Mouse (Mus musculus) forebrain, postnatal 0 days (tissue): ENCODE results near the gene Mgll. TPM values are rescaled to one million over a fixed set of nuclear protein-coding genes. Genes with fewer than 3 reads are reported as not detected.
A peak's percentile ranks its signal among the peaks of the same experiment; 100 is the strongest.

Experiments used
- ATAC-seq: fragments of 200-750 bp; cut with Nextera tagmentation; 2 replicates; pipeline ENCODE4 v1.8.0; 2017; ENCODE audit warnings: mild to moderate bottlenecking, moderate library complexity
- DNase-seq: peaks from one replicate; pipeline ENCODE4 v3.0.0-alpha.2; 2015
- H3K27ac ChIP-seq: fragments of 300-500 bp; sonication (generic); 2 replicates; pipeline ENCODE4 v1.5.1; 2014; ENCODE audit warnings: low read depth, mild to moderate bottlenecking, antibody characterized with exemption, low read length, moderate library complexity, mixed read lengths
- H3K27me3 ChIP-seq: fragments of 300-500 bp; sonication (generic); 2 replicates; pipeline ENCODE4 v1.6.1; 2014; ENCODE audit warnings: mild to moderate bottlenecking, low read length, mixed read lengths; ENCODE audit not compliant: insufficient read depth
- H3K36me3 ChIP-seq: fragments of 300-500 bp; sonication (generic); 2 replicates; pipeline ENCODE4 v1.6.1; 2014; ENCODE audit warnings: mild to moderate bottlenecking, moderate library complexity; ENCODE audit not compliant: insufficient read depth
- H3K4me1 ChIP-seq: fragments of 300-500 bp; sonication (generic); 2 replicates; pipeline ENCODE4 v1.6.1; 2014; ENCODE audit warnings: antibody characterized with exemption; ENCODE audit not compliant: insufficient read depth
- H3K4me2 ChIP-seq: fragments of 300-500 bp; sonication (generic); 2 replicates; pipeline ENCODE4 v1.6.1; 2014; ENCODE audit warnings: low read depth, mild to moderate bottlenecking, moderate library complexity
- H3K4me3 ChIP-seq: fragments of 300-500 bp; sonication (generic); 2 replicates; pipeline ENCODE4 v1.5.1; 2014; ENCODE audit warnings: low read depth, low read length, mixed read lengths
- H3K9ac ChIP-seq: fragments of 300-500 bp; sonication (generic); 2 replicates; pipeline ENCODE4 v1.6.1; 2014; ENCODE audit warnings: mild to moderate bottlenecking
- H3K9me3 ChIP-seq: fragments of 300-500 bp; sonication (generic); 2 replicates; pipeline ENCODE4 v1.6.1; 2016; ENCODE audit warnings: low read length
- CTCF ChIP-seq: sonication (generic); IDR thresholded peaks from 2 replicates; pipeline ENCODE4 v1.5.1; 2016; ENCODE audit warnings: antibody characterized with exemption, control low read depth, low read depth
- WGBS: fragments of 180-500 bp; shearing (Covaris S2); extraction: QIAGEN DNeasy Blood & Tissue Kit; methylation state at CpG from one replicate; pipeline ENCODE4 v1.1.7; 2014; 5-methylcytosine and 5-hydroxymethylcytosine counted together
- polyA plus RNA-seq: library from polyadenylated mRNA; unstranded; fragments of >200 nt; fragmentation: Nextera tagmentation; extraction: Ambion mirVana; gene quantifications from 2 replicates; pipeline ENCODE4 v1.2.1, GENCODE M21; 2015
- total RNA-seq: library from RNA; depleted of rRNA; stranded (reverse); fragments of >200 nt; gene quantifications from 2 replicates; pipeline ENCODE4 v1.2.3, GENCODE M21; 2014

Mgll gene
- total and polyA plus RNA-seq, 2 experiments from 2014 or later: 35.1 to 60.7 TPM

DNA sequence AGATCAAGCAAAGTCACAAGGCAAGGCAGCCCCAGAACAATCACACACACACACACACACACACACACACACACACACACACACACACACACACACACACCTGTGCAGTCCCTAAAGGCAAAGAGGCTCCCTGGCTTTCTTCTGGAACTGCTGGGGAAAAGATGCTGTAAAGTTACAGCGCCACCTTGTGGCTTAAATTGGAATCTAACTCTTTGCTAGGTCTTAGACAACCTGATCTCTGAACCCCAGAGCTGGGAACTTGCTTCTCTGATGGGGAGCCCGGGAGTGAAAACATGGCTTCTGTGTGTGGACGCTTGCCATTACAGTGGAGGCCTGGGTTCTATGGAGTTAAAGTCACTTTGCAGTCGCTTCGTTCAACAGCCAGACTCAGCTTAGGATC, 131.4 kb downstream of the Mgll start:
- H3K9ac ChIP-seq: no peak overlapping the region
- no peak overlapping the region for H3K27ac ChIP-seq
- WGBS: 23% methylated on average over 5 of the region's 5 CpGs
- H3K27me3 ChIP-seq: no peaks in the 10 kb centered on the region
- DNase-seq (peak; percentile 82), ATAC-seq (peak; percentile 75)
- no peak overlapping the region for H3K4me2 ChIP-seq
- H3K36me3 ChIP-seq: peaks cover 61% of the 10 kb centered on the region
- H3K9me3 ChIP-seq: no peaks in the 10 kb centered on the region
- H3K4me1 ChIP-seq: no peaks in the 10 kb centered on the region
- no peak overlapping the region for H3K4me3 ChIP-seq
- TF ChIP-seq CTCF: peak; percentile 82

DNA sequence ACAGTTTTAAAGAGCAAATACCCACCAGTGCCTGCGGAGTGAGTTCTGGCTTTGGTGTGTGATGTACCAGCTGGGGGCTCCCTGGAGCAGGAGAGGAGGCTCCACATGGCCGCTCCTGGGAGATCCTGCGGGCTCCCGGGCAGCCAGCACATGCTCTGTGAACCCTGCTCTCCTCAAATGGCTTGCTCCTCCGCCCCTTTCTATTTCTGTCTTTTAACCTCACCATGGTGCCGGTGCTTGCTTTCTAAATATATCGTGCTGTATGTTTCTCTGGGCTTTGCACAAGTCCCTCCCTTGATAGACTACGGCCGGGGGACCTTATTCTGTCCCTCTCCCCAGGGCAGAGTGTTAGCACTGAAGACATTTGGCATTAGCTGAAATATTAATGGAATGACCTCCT, 133.0 kb downstream of the Mgll start:
- TF ChIP-seq CTCF: peak; percentile 20; the same call in 1 of the 2 replicates
- no peaks in the 10 kb centered on the region for H3K9me3 ChIP-seq
- H3K9ac ChIP-seq: no peak overlapping the region
- H3K4me3 ChIP-seq: no peak overlapping the region
- H3K27ac ChIP-seq: no peak overlapping the region
- DNase-seq (no peak), ATAC-seq (no peak)
- no peaks in the 10 kb centered on the region for H3K4me1 ChIP-seq
- WGBS: 43% methylated on average over 9 of the region's 9 CpGs
- H3K27me3 ChIP-seq: no peaks in the 10 kb centered on the region
- no peak overlapping the region for H3K4me2 ChIP-seq
- peaks cover 75% of the 10 kb centered on the region for H3K36me3 ChIP-seq

DNA sequence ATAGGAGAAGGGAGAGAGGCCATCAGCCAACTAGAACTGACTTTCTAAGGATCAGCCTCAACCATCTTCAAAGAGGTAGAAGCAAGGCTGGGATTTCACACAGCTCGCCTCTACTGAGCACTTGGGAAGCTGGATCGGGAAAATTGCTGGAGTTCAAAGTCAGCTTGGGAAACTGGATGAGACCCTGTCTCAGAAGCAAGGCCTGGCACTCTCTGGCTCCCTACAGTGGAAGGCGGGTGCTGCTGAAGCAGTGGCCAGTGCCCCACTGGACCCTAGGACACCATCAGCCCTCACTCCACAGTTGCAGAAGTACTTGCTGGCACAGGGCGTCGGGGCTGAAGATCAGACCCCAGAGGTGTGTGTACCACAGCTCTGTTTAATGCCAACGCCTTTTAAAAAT, 133.6 kb downstream of the Mgll start:
- ATAC-seq (no peak), DNase-seq (no peak)
- H3K9ac ChIP-seq: no peak overlapping the region
- H3K4me3 ChIP-seq: no peak overlapping the region
- no peaks in the 10 kb centered on the region for H3K9me3 ChIP-seq
- H3K27ac ChIP-seq: no peak overlapping the region
- H3K27me3 ChIP-seq: no peaks in the 10 kb centered on the region
- H3K4me1 ChIP-seq: no peaks in the 10 kb centered on the region
- no peak overlapping the region for H3K4me2 ChIP-seq
- WGBS: 88% methylated on average over 6 of the region's 6 CpGs
- no peak for TF ChIP-seq CTCF
- H3K36me3 ChIP-seq: peaks cover 73% of the 10 kb centered on the region

DNA sequence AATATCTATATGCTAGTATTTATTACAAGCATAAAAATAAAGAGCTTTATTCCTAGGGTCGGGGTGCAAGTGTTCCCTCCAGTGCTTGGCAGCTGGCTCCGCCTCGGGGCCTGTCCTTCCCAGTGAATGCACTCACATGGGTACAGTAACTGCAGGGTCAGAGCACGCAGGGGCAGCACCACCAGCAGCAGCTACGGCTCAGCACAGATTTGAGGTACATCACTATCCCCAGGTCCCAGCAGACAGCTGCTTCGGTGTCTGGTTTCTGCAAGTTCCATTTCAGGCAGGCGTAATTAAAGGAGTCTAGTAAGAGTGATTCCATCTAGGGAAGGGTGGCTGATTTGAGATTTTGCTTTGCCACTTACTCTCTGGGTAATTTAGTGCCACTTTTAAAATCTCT, 134.1 kb downstream of the Mgll start:
- TF ChIP-seq CTCF: no peak
- Histone ChIP-seq H3K27ac (no peak overlapping the region), H3K27me3 (no peaks in the 10 kb centered on the region), H3K36me3 (peaks cover 74% of the 10 kb centered on the region), H3K4me3 (no peak overlapping the region), H3K9ac (no peak overlapping the region), H3K4me2 (no peak overlapping the region), H3K9me3 (no peaks in the 10 kb centered on the region), H3K4me1 (no peaks in the 10 kb centered on the region)
- WGBS: 79% methylated on average over 7 of the region's 7 CpGs
- ATAC-seq (no peak), DNase-seq (no peak)

DNA sequence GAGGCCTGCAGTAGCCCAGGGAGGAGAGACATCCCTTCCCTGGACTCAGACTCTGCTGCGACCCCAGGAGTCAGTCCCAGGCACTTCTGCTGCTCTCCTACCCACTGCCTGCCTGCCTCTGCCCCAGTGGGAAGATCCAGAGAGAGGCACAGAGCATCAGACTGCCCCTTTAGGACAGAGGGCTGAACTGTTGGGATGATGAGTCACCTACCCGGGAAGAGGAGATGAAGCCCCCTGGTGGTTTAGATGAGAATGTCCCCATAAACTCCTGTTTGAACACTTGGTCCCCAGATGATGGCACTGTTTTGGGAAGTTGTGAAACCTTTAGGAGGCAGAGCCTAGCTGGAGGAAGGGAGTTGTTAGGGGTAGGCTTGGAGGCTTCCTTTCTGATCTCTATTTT, 136.7 kb downstream of the Mgll start:
- DNase-seq: peak; percentile 57
- H3K36me3 ChIP-seq: peaks cover 76% of the 10 kb centered on the region
- no peak overlapping the region for H3K9ac ChIP-seq
- peak; percentile 82 for TF ChIP-seq CTCF
- WGBS: 14% methylated on average over 2 of the region's 2 CpGs
- H3K9me3 ChIP-seq: no peaks in the 10 kb centered on the region
- H3K27ac ChIP-seq: no peak overlapping the region
- no peak overlapping the region for H3K4me3 ChIP-seq
- peak; percentile 75 for ATAC-seq
- no peaks in the 10 kb centered on the region for H3K4me1 ChIP-seq
- H3K27me3 ChIP-seq: no peaks in the 10 kb centered on the region
- no peak overlapping the region for H3K4me2 ChIP-seq

DNA sequence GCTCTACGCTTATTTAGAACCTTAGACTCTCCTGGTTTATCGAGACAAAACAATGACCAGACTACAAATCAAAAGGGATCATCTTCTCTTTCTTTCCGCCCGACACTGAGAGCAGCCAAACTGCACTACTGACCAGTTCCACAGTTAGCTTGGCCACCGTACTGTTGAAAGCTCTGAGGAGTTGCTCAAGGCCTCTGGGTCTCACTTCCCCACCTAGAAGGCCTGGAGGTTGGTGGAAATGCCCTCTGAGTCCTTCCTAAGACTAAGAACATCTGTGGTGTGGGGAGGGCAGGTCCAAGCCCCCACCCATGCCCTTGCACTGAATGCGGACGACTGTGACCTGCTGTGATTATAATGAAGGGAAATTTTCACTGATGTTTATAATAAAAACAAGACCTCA, 141.5 kb downstream of the Mgll start:
- no peak for TF ChIP-seq CTCF
- H3K9ac ChIP-seq: no peak overlapping the region
- WGBS: 86% methylated on average over 7 of the region's 7 CpGs
- peaks cover 9% of the 10 kb centered on the region; the same call in 1 of the 2 replicates for H3K4me1 ChIP-seq
- no peaks in the 10 kb centered on the region for H3K9me3 ChIP-seq
- DNase-seq (no peak), ATAC-seq (no peak)
- peaks cover 55% of the 10 kb centered on the region for H3K36me3 ChIP-seq
- no peak overlapping the region for H3K27ac ChIP-seq
- H3K4me3 ChIP-seq: no peak overlapping the region
- H3K4me2 ChIP-seq: no peak overlapping the region
- no peaks in the 10 kb centered on the region for H3K27me3 ChIP-seq

DNA sequence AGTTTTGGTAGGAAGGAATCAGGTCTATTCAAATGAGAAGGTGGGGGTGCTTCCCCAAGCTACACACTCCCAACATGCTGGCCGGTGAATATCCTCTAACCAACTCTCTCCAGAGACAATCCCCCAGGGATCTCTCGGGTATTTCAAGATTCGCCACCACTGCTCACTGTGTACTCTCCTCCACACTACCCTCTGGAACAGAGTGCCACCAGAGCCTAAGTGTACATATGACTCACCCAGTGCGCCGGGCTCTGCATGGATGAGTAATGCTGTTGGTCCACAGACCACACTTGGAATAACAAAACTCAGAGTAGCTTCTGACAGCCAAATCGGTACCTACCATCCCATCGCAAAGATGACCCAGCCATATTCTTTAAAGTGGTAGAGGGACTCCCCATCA, 145.2 kb downstream of the Mgll start:
- H3K9ac ChIP-seq: no peak overlapping the region
- DNase-seq (no peak), ATAC-seq (no peak)
- H3K27me3 ChIP-seq: no peaks in the 10 kb centered on the region
- H3K4me1 ChIP-seq: peaks cover 23% of the 10 kb centered on the region
- no peaks in the 10 kb centered on the region for H3K9me3 ChIP-seq
- H3K4me3 ChIP-seq: no peak overlapping the region
- 88% methylated on average over 7 of the region's 7 CpGs for WGBS
- H3K4me2 ChIP-seq: no peak overlapping the region
- H3K36me3 ChIP-seq: peaks cover 22% of the 10 kb centered on the region
- no peak overlapping the region for H3K27ac ChIP-seq
- TF ChIP-seq CTCF: no peak
